Mouse (Mus musculus): Measurements from ENCODE around the gene Fau. TPM values are rescaled to one million over a fixed set of nuclear protein-coding genes. Genes with fewer than 3 reads are reported as not detected.

The Fau gene
- polyA plus RNA-seq, 1 experiment, result 882 TPM

GRCm38 (mm10) chr19:6056696-6057095, 948 bp upstream of the Fau start:
- peaks cover 3% of the 10 kb centered on the region for H3K36me3 ChIP-seq (ENCODE audit: control insufficient read depth, insufficient read depth, low read length)
- H3K4me3 ChIP-seq (ENCODE audit: insufficient read depth, low read depth, low read length), result no peak overlapping the region
- TF ChIP-seq POLR2A (IDR thresholded peaks at IDR 0.05; ENCODE audit: low read depth, low read length), result no peak
- TF ChIP-seq CTCF (conservative IDR thresholded peaks at IDR 0.05; ENCODE audit: insufficient read depth, insufficient read length, low read depth, low read length), result no peak
- peaks cover 5% of the 10 kb centered on the region; the same call in 1 of the 2 replicates for H3K4me1 ChIP-seq (ENCODE audit: control insufficient read depth, insufficient read depth, low read length)
- H3K27ac ChIP-seq (ENCODE audit: insufficient read depth, low read depth, low read length), result no peak overlapping the region
- DNase-seq, result no peak
- H3K27me3 ChIP-seq (replicated peaks; ENCODE audit: control insufficient read depth, insufficient read depth, low read length), result no peaks in the 10 kb centered on the region
- WGBS, result 45% methylated on average over 4 of the region's 4 CpGs

- Histone ChIP-seq H3K36me3 (ENCODE audit: control insufficient read depth, insufficient read depth, low read length) (no peaks in the 10 kb centered on the region; the same call in 1 of the 2 replicates), H3K27me3 (replicated peaks; ENCODE audit: control insufficient read depth, insufficient read depth, low read length) (no peaks in the 10 kb centered on the region), H3K4me3 (ENCODE audit: insufficient read depth, low read depth, low read length) (peak overlapping the region; percentile 83), H3K27ac (ENCODE audit: insufficient read depth, low read depth, low read length) (peak overlapping the region; percentile 76), H3K4me1 (ENCODE audit: control insufficient read depth, insufficient read depth, low read length) (peaks cover 14% of the 10 kb centered on the region)
- TF ChIP-seq POLR2A (IDR thresholded peaks at IDR 0.05; ENCODE audit: low read depth, low read length) (no peak), CTCF (conservative IDR thresholded peaks at IDR 0.05; ENCODE audit: insufficient read depth, insufficient read length, low read depth, low read length) (no peak)
- DNase-seq, result no peak
- WGBS, result 20% methylated on average over 5 of the region's 5 CpGs
Observed at GRCm38 (mm10) chr19:6058513-6058912, 869 bp downstream of the Fau start.

- Histone ChIP-seq H3K27ac (ENCODE audit: insufficient read depth, low read depth, low read length) (peak overlapping the region; percentile 13; the same call in 1 of the 2 replicates), H3K27me3 (replicated peaks; ENCODE audit: control insufficient read depth, insufficient read depth, low read length) (no peaks in the 10 kb centered on the region), H3K4me3 (ENCODE audit: insufficient read depth, low read depth, low read length) (peak overlapping the region; percentile 83), H3K4me1 (ENCODE audit: control insufficient read depth, insufficient read depth, low read length) (peaks cover 14% of the 10 kb centered on the region), H3K36me3 (ENCODE audit: control insufficient read depth, insufficient read depth, low read length) (no peaks in the 10 kb centered on the region)
- 43% methylated on average over 5 of the region's 5 CpGs for WGBS
- peak; percentile 60 for DNase-seq
- no peak for TF ChIP-seq POLR2A (IDR thresholded peaks at IDR 0.05; ENCODE audit: low read depth, low read length)
- no peak for TF ChIP-seq CTCF (conservative IDR thresholded peaks at IDR 0.05; ENCODE audit: insufficient read depth, insufficient read length, low read depth, low read length)
Observed at GRCm38 (mm10) chr19:6058966-6059365, 1.3 kb downstream of the Fau start.

- TF ChIP-seq CTCF (conservative IDR thresholded peaks at IDR 0.05; ENCODE audit: insufficient read depth, insufficient read length, low read depth, low read length) (no peak), POLR2A (IDR thresholded peaks at IDR 0.05; ENCODE audit: low read depth, low read length) (peak; percentile 44)
- peak within 1 kb of the TSS; percentile 92 for H3K4me3 ChIP-seq (ENCODE audit: insufficient read depth, low read depth, low read length)
- peak within 1 kb of the TSS; percentile 67 for H3K27ac ChIP-seq (ENCODE audit: insufficient read depth, low read depth, low read length)
- H3K4me1 ChIP-seq (ENCODE audit: control insufficient read depth, insufficient read depth, low read length), result peaks cover 14% of the 10 kb centered on the region
- no peaks in the 10 kb centered on the region for H3K27me3 ChIP-seq (replicated peaks; ENCODE audit: control insufficient read depth, insufficient read depth, low read length)
- H3K36me3 ChIP-seq (ENCODE audit: control insufficient read depth, insufficient read depth, low read length), result no peaks in the 10 kb centered on the region
- WGBS, result under 1% methylated on average over 58 of the region's 58 CpGs
- DNase-seq, result peak; percentile 98
Observed at GRCm38 (mm10) chr19:6061021-6061533, 3.4 kb downstream of the Fau start, which contains the start of gene Znhit2. Gene Znhit2, plus strand, starts transcription at chr19:6061192.

- H3K27ac ChIP-seq (ENCODE audit: insufficient read depth, low read depth, low read length), result peak overlapping the region; percentile 67
- peak; percentile 57 for DNase-seq
- peaks cover 16% of the 10 kb centered on the region for H3K4me1 ChIP-seq (ENCODE audit: control insufficient read depth, insufficient read depth, low read length)
- WGBS, result under 1% methylated on average over 44 of the region's 44 CpGs
- H3K4me3 ChIP-seq (ENCODE audit: insufficient read depth, low read depth, low read length), result peak overlapping the region; percentile 92
- H3K36me3 ChIP-seq (ENCODE audit: control insufficient read depth, insufficient read depth, low read length), result no peaks in the 10 kb centered on the region
- no peaks in the 10 kb centered on the region for H3K27me3 ChIP-seq (replicated peaks; ENCODE audit: control insufficient read depth, insufficient read depth, low read length)
- no peak for TF ChIP-seq CTCF (conservative IDR thresholded peaks at IDR 0.05; ENCODE audit: insufficient read depth, insufficient read length, low read depth, low read length)
- no peak for TF ChIP-seq POLR2A (IDR thresholded peaks at IDR 0.05; ENCODE audit: low read depth, low read length)
Observed at GRCm38 (mm10) chr19:6061641-6062302, 4.1 kb downstream of the Fau start.

- H3K36me3 ChIP-seq (ENCODE audit: control insufficient read depth, insufficient read depth, low read length), result no peaks in the 10 kb centered on the region
- H3K4me3 ChIP-seq (ENCODE audit: insufficient read depth, low read depth, low read length), result peak overlapping the region; percentile 92
- no peaks in the 10 kb centered on the region for H3K27me3 ChIP-seq (replicated peaks; ENCODE audit: control insufficient read depth, insufficient read depth, low read length)
- H3K4me1 ChIP-seq (ENCODE audit: control insufficient read depth, insufficient read depth, low read length), result peaks cover 22% of the 10 kb centered on the region
- TF ChIP-seq POLR2A (IDR thresholded peaks at IDR 0.05; ENCODE audit: low read depth, low read length) (no peak), CTCF (conservative IDR thresholded peaks at IDR 0.05; ENCODE audit: insufficient read depth, insufficient read length, low read depth, low read length) (no peak)
- DNase-seq, result no peak
- 34% methylated on average over 5 of the region's 5 CpGs for WGBS
- H3K27ac ChIP-seq (ENCODE audit: insufficient read depth, low read depth, low read length), result no peak overlapping the region
Observed at GRCm38 (mm10) chr19:6062418-6062817, 4.8 kb downstream of the Fau start.

GRCm38 (mm10) chr19:6063081-6063480, 5.4 kb downstream of the Fau start:
- Histone ChIP-seq H3K27ac (ENCODE audit: insufficient read depth, low read depth, low read length) (no peak overlapping the region), H3K27me3 (replicated peaks; ENCODE audit: control insufficient read depth, insufficient read depth, low read length) (no peaks in the 10 kb centered on the region), H3K4me1 (ENCODE audit: control insufficient read depth, insufficient read depth, low read length) (peaks cover 22% of the 10 kb centered on the region), H3K36me3 (ENCODE audit: control insufficient read depth, insufficient read depth, low read length) (no peaks in the 10 kb centered on the region), H3K4me3 (ENCODE audit: insufficient read depth, low read depth, low read length) (no peak overlapping the region)
- no peak for DNase-seq
- WGBS, result 85% methylated on average over 6 of the region's 6 CpGs
- TF ChIP-seq CTCF (conservative IDR thresholded peaks at IDR 0.05; ENCODE audit: insufficient read depth, insufficient read length, low read depth, low read length) (no peak), POLR2A (IDR thresholded peaks at IDR 0.05; ENCODE audit: low read depth, low read length) (no peak)

Data from kidney, adult 2 months (tissue).